Mouse (Mus musculus): Measurements from ENCODE around the gene Pafah1b1.

- no peak for TF ChIP-seq ZNF384 (IDR thresholded peaks at IDR 0.05; ENCODE audit: low read depth, low read length)
- no peak for TF ChIP-seq ZC3H11A (IDR thresholded peaks at IDR 0.05; ENCODE audit: borderline replicate concordance, low read depth, low read length)
- no peak for TF ChIP-seq CHD2 (IDR thresholded peaks at IDR 0.05; ENCODE audit: low read depth, low read length)
Observed at GRCm38 (mm10) chr11:74737861-74738260, 13.4 kb upstream of the Pafah1b1 start.

Data from ES-E14 (cell line).